Mouse (Mus musculus): ENCODE results near the gene Arhgap44. TPM values are rescaled to one million over a fixed set of nuclear protein-coding genes. Genes with fewer than 3 reads are reported as not detected.

Arhgap44 gene
- polyA plus RNA-seq, 1 experiment: not detected

DNA sequence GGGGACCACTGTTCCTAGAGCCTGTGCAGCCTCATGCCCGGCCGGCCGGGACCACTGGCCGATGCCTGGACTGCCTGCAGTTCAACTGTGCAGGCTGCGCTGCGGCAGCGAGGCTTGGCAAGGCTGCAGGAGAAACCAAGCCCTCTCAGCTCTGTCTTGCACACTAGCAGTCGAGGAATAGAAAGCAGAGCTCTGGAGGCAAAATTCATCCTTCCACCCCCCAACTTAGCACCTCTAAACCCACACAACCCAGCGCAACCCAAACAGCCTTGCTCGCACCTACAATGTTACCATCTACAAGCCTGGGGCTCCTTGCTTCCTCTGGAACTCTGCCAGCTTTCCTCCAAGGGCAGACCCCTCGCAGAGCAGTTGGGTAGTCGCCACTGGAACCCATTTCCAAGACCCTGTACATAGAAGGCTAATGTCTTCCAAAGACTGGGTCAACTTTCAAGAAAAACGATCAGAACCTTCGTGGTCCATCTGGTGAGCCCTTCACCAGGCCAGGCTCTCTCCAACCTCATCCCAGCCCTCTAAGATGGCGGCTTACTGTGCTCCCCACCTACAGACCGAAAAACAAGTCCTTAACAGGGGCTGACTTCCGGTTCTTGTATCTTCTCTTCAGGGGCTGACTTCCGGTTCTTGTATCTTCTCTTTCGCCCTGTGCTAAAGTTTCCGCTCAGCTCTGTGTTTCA is 4.6 kb downstream of the Arhgap44 start:
- TF ChIP-seq GATA1 (IDR thresholded peaks at IDR 0.05; ENCODE audit: low read length): no peak

DNA sequence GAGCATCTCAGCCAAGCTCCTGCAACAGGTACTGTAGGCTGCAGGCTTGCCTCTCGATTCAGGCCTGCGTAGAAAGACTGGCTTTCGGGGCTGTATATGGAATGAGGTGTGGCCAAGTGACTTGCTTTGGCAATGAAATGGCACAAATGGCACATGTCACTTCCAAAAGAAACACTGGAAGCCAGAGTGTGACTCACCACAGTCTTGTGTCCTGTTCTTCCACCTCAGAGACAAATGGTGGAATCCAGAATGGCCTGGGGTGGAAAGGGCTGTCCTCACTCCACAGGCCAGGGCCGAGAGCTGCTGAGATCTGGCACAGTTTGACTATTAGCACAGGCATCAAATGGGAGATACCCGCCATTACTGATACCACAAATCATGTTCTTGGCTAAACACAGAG is 9.8 kb downstream of the Arhgap44 start:
- no peak for TF ChIP-seq GATA1 (IDR thresholded peaks at IDR 0.05; ENCODE audit: low read length)

DNA sequence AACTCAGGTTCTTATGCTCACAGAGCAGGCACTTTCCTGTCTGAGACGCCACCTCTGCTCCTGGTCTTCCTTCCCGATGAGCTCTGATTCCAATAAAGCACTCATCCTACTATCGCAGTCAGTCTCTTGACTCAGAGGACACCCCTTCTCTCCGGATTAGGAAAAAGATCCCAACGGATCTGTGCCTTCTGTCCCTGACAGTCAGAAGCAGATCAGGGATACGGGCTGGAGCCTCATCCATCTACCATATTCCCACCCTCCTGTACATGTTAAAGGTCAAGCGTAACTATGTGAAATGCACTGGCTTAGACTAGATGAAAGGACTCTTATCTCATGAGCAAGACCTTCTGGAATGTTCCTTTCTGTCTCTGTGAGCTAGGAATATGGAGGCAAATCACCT is 14.3 kb downstream of the Arhgap44 start:
- TF ChIP-seq GATA1 (IDR thresholded peaks at IDR 0.05; ENCODE audit: low read length): no peak

DNA sequence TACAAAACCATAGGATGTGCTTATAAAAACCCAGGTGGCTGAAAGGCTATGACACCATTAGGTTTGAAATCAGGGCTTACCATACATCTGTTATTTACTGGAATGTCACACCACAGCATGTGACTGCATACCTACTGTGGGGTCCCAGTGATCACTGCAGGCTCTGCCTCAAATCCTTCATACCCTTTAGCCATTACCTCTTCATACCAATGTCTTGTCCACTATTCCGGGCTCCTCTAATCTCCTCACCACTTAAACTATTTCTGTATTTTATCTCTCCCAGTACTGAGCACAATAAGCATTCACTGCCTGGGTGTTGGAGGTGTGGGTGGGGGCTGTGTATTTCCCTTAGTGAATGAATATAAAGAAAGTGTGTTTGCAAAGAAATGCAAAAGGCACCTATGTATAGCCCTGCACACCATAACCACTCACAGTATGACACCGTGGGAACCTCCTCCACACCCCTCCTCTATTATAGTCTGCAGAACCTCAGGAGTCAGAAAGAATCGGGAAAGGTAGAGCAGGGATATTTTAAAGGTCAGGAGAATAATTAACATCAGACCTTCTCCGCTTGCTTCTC is 19.8 kb downstream of the Arhgap44 start:
- TF ChIP-seq GATA1 (IDR thresholded peaks at IDR 0.05; ENCODE audit: low read length): no peak

DNA sequence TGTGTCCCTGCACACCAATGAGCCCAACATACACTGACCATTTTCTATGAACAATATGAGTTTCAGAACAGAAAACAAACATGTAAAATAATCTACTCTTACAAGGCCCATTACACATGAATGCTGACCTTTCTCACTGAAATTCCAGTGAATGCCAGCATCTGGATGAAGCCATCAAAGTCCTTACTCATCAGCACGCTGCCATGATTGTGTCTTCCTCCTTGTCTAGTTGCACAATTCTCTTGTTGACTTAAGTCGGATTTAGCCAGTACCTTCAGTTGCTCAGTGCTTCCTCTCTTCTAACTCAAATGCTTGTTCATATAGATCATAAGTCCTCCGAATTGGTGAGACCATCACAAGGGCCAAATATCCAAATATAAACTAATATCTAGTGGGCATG is 23.7 kb downstream of the Arhgap44 start:
- no peak for TF ChIP-seq GATA1 (IDR thresholded peaks at IDR 0.05; ENCODE audit: low read length)

DNA sequence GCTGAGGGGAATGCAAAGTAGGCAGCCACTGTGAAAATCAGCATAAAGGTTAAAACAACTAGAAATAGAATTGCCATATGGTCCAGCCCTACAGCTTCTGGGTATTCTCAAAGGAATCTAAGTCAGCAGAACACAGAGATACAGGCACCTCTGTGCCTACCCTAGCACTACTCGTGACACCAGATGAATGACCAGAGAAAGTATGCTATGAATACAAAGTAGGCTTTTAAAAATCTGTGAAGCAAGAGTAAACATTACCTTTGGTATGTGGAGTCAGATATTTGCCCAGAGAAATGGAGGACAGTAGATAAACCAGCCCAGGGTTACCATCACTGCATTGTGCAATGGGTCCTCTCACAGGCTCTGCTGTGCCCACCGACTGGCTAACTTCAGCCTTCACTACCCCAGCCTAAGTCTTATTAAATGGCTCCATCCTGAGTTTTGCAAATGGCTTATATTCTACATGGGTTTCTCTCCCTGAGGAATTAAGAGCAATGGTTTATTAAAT is 25.6 kb downstream of the Arhgap44 start:
- TF ChIP-seq GATA1 (IDR thresholded peaks at IDR 0.05; ENCODE audit: low read length): no peak

DNA sequence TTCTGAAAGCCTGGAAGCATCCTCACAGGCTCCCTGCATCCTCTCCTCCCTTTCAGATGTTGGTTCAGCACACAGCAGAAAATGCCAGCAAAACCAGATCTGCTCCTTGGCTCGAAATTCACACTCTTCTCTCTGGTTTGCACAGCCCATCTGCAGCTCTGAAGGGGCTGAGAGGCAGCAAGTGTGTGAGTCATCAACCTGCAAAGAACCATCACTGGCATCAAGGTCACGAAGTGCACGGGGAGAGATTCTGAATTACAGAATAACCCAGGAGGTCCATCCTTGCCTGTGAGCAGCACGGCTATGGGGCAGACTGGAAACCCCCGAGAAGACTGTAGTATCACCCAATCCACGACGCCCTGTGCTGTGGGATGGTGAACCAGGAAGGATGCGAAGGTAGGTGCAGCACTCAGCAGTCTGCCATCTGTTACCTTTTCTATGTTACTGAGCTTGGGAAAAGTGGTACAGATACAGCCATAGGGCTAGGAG is 27.5 kb downstream of the Arhgap44 start:
- no peak for TF ChIP-seq GATA1 (IDR thresholded peaks at IDR 0.05; ENCODE audit: low read length)

DNA sequence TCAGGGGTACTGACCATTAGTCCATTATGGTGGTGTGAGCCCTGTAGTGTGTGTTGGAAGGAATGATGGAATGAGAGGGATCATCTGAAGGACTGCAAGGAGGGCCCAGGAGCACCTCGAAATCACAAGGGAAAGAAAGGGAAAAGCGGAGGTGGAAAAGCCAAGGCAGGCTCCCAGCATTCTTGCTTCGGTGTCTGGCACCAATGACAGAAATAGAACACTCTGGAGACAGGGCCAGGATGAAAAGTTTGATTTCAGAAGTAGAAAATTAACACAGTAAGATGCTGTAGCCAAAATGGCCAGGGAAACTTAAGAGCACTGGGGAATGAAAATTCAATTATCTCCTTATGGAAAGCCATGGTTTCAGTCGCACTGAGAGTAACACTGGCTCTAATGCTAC is 29.1 kb downstream of the Arhgap44 start:
- TF ChIP-seq GATA1 (IDR thresholded peaks at IDR 0.05; ENCODE audit: low read length): no peak

DNA sequence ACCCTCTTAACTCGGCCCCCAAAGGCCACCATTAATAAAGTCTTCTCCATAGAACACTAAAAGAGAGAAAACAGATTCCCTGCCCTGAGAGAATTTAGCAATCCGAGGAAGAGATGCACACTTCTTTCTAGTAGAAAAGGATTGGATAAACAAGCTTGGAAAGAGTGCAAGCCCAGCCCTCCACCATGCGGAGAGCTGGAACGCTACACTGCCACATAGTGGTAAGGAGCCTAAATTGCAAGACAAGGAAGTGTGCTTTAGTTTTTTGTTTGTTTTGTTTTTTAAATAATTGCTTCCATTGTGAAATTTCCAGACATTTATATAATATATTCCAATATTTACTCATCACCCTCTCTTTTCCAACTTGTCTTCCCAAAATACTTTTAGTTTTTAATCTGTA is 33.7 kb downstream of the Arhgap44 start:
- TF ChIP-seq GATA1 (IDR thresholded peaks at IDR 0.05; ENCODE audit: low read length): no peak

DNA sequence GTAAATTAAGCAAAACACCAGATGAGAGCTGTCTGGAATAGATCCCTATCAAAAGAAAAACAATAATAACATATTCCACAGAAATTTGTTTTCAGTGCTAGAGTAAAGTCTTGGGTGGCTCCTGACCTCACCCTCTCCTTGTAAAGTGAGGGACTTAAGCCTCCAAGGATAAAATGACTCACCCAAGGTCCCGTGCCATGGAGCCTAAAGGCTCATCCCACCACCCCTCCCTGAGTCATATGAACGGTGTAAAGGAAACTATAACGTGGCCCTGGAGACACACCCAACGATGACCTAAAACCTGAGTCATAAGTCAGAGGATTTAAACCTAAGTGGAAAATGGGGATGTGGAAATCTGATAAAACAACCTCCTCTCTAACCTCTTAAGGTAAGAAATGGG is 34.1 kb downstream of the Arhgap44 start:
- TF ChIP-seq GATA1 (IDR thresholded peaks at IDR 0.05; ENCODE audit: low read length): no peak

DNA sequence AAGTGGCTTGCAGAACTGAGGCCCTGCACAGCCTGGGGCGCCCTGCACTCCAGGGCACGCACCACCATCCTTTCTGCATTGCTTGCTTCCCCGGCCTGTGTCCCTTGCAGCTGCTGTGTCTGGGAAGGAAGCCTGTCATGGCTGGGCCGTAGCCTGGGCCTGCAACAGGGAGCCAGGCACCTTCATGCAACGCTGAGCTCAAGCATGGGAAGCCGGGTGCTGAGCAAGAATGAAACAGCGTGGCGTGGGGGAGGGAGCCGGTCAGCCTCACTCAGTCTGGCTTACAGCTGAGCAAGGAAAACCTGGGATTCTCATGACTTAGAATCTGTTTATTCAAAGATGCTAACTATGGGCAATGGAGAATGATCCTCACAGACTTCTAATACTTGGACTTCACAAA is 36.2 kb downstream of the Arhgap44 start:
- TF ChIP-seq GATA1 (IDR thresholded peaks at IDR 0.05; ENCODE audit: low read length): no peak

DNA sequence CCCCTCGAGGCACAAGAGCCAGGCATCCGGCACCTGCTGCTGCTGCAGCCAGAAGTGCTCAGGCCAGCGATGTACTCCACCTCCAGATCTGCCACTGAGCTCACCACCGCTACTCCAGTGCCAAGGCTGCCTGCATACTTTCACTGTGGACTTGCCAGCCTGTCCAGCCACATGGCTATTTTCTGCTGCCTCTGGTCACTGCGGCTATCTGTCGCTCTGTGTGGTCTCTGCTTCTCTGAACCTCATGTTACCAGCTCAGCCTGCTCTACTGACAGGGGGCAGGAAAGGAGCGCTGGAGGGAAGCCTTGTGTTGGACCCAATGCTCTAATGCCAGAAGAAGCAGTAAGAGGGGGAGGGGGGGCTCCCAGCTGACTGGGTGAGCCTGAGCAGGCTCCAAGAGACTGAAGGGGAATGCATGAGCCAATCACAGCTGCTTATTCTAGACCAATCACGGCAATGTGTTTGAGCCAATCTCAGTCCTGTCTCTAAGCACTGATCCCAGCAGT is 37.8 kb downstream of the Arhgap44 start:
- no peak for TF ChIP-seq GATA1 (IDR thresholded peaks at IDR 0.05; ENCODE audit: low read length)

DNA sequence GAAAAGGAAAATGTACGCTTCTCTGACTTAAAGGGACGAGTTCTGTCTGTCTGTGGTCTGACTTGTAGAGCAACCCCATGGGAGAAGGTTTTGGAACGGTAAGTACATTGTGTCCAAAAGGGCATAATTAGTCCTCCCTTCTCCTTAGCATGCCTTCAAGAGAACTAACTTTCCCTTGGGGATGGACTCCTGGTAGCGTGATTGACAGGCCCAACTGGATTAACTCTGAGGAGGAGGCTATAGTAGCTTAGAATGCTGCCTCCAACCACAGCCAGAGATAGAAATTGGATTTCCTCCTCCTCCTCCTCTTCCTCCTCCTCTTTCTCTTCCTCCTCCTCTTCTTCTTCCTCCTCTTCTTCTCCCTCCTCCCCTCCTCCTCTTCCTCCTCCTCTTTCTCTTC is 42.5 kb downstream of the Arhgap44 start:
- no peak for TF ChIP-seq GATA1 (IDR thresholded peaks at IDR 0.05; ENCODE audit: low read length)

DNA sequence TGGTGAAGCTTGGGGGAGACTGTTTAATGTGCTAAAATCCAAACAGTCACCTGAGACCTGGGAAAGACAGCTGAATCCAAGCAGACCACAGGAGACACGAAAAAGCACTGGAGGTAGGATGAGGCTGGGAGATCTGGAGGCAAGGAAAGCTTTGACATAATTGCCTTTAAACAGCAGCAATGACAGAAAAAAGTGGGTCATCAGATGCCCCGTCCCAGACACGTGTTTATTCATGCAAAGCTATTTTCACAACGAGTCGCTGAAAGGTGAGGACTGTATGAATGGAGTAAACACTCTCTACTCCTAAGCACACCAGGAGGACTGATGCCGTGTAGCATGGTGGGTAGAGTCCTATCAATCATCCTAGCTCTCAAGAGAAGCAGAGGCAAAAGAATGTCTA is 47.0 kb downstream of the Arhgap44 start:
- no peak for TF ChIP-seq GATA1 (IDR thresholded peaks at IDR 0.05; ENCODE audit: low read length)

DNA sequence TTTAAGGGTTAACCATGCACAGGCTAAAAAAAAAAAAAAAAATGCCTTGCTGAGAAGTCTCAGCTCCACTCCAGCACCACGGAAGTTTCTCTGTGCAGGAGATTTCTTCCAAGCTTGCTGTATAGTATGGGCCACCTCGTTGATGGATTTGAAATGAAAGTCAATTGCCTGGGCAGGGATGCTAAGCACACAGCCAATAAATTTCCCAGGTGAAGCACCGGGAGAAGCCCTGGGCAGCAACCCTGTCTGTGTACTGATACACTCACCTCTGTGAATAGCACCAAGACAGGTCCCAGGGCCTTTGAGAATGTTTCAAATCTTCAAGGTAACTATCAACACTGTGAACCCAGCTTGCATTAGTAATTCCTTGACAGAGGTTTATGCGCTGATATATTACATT is 50.7 kb downstream of the Arhgap44 start:
- no peak for TF ChIP-seq GATA1 (IDR thresholded peaks at IDR 0.05; ENCODE audit: low read length)

DNA sequence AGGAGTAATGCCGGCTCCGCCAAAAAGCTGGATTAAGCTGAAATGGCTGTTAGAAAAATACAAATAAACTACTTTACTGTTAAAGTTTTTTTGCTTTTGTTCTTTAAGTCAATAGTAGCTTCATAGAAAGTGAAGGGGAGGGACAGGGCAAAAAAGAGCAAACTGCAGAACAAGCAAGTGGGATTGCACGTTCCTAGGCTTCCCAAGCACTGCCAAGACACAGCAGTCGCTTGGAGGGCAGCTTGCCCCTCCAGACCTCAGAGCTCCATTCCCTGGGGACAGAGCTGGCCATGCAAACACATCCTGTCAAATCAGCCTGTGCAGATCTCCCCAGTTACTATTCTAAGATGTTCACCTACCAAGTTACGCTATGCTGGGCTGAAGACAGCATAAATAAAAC is 51.1 kb downstream of the Arhgap44 start:
- TF ChIP-seq GATA1 (IDR thresholded peaks at IDR 0.05; ENCODE audit: low read length): no peak

DNA sequence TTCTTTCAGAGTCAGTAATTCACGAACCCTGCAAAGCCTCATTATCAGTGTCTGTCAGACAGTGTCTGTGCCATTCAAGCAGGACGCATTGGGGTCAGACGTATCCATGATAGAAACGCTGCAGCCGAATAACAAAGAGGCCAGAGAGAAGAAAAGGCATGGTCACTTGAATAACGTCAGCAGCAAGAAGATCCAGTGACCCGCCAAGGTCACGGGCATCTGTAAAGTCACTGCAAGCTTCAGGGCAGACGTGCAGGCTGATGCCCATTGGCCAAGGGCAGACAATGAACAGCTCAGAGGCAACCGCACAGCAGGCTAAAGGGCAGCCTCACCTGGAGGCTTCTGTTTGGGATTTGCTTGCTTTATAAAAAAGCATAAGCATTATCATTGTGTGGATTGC is 52.7 kb downstream of the Arhgap44 start:
- no peak for TF ChIP-seq GATA1 (IDR thresholded peaks at IDR 0.05; ENCODE audit: low read length)
